Mouse (Mus musculus) T-cell, adult 66 days (primary cell): ENCODE results near the gene Hap1. TPM values are rescaled to one million over a fixed set of nuclear protein-coding genes. Genes with fewer than 3 reads are reported as not detected.

Source experiments
- total RNA-seq, 2 experiments: library from RNA; stranded (reverse); gene quantifications; 3 replicates in 1 of 2; 4 replicates in 1 of 2; pipeline ENCODE4 v1.2.4; 2023

The Hap1 gene
- total RNA-seq, result under 1 TPM; 0.44 to 0.92 TPM

GRCm38 (mm10) chr11:100355972-100356818 lies at the start of gene Hap1:
Hap1 (minus strand) TSS chr11:100356128.

DNA sequence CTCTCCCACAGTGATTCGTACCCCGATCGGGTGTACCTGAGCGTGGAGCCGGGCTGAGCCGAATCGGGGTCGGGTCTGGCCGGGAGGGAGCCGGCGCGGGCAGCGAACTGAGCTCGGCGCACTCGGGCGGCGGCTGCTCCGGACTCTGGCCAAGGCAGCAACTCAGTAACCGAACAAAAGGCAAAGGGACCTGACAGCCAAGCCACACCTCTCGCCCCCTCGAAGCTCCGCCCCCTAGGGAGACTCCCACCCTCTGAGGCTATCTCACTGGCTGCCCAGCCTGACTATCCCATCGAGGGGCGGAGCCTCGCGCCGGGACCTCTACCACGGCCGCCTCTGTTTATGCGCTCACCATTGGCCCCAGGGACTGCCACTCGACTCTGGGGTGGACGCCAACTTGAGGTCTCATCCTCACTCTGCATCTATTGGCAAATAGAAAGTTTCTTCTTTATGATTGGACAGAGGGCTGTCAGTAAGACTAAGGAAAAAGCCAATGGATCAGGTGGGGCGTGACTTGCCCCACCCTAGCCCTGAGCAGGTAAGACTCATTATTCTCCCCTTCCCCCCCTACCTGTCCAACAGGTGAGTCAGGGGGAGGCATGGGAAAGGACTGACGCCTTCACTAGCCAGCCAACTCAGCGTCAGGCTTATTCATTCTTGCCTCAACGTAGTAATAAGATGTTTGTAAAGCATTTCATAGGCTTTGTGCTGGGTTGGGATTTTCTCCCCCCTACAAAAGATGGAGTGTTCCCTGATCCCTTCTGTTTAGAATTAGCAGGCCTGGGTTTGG lies 41.9 kb upstream of the Hap1 start, which contains the start of gene Jup:
Jup (minus strand) TSS at position 164 of the 790 bp plus-strand sequence.

DNA sequence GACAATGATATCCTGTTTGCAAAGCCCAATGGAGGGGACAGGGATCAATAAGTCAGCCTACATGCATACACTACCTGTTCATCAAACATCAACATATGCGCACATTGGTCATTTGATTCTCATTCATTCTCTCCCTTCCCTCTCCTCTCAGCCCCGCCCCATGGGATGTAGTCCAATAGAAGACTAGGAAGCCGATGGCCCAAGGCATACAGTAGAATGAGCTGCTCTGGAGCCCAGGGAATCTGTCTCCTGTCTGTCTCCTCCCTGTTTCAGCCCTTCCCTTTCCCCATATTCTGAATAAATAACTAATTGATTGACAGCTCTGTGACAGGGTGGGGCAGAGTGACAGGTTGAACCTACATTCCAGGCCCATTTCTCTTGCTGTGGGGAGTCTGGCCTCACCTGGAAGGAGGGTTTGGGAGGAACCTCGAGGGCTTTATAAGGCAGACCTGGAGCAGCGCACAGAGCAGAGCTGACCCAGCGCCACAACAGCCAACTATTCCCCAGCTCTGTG lies 21.9 kb downstream of the Hap1 start, which contains the start of gene Gast:
Gast (plus strand) TSS at position 464 of the 514 bp plus-strand sequence.

GRCm38 (mm10) chr11:100319492-100320171 lies 36.3 kb downstream of the Hap1 start, which contains the start of gene Eif1:
Eif1 (plus strand) TSS chr11:100319885.

Other genes with a start within 250 kb of the Hap1 start
- not detected for gene Krt13, start 234.6 kb downstream of the Hap1 start, total RNA-seq
- not detected for gene Krt15, start 220.2 kb downstream of the Hap1 start, total RNA-seq
- not detected for gene Krt19, start 207.5 kb downstream of the Hap1 start, total RNA-seq
- not detected for gene Krt9, start 162.9 kb downstream of the Hap1 start, total RNA-seq
- not detected for gene Krt14, start 148.6 kb downstream of the Hap1 start, total RNA-seq
- not detected for gene Krt16, start 107.2 kb downstream of the Hap1 start, total RNA-seq
- not detected for gene Krt17, start 95.1 kb downstream of the Hap1 start, total RNA-seq
- gene Krt42, start 86.3 kb downstream of the Hap1 start, total RNA-seq, result not detected
- 1,000 to 10,000 TPM; 2,152 to 2,177 TPM for gene Eif1, start 36.2 kb downstream of the Hap1 start, total RNA-seq
- not detected for gene Gast, start 21.7 kb downstream of the Hap1 start, total RNA-seq
- 10 to 100 TPM in 1 of 2 experiments, 1 to 10 TPM in 1; 8.0 to 10.7 TPM for gene Jup, start 41.6 kb upstream of the Hap1 start, total RNA-seq
- gene P3h4, start 58.7 kb upstream of the Hap1 start, total RNA-seq, result under 1 TPM; 0.50 to 0.73 TPM
- gene Fkbp10, start 59.6 kb upstream of the Hap1 start, total RNA-seq, result not detected
- gene Nt5c3b, start 85.7 kb upstream of the Hap1 start, total RNA-seq, result 100 to 1,000 TPM; 119 to 122 TPM
- gene Klhl10, start 85.8 kb upstream of the Hap1 start, total RNA-seq, result 1 to 10 TPM; 2.2 to 2.5 TPM
- gene Klhl11, start 116.6 kb upstream of the Hap1 start, total RNA-seq, result 10 to 100 TPM; 22.5 to 35.4 TPM
- gene Acly, start 171.9 kb upstream of the Hap1 start, total RNA-seq, result 100 to 1,000 TPM; 146 to 160 TPM
- not detected for gene Ttc25, start 189.5 kb upstream of the Hap1 start, total RNA-seq
- gene Cnp, start 218.8 kb upstream of the Hap1 start, total RNA-seq, result 100 to 1,000 TPM; 124 to 136 TPM